Mouse (Mus musculus): ENCODE measurements around the gene Tusc2. TPM values are rescaled to one million over a fixed set of nuclear protein-coding genes. Genes with fewer than 3 reads are reported as not detected.
A peak's percentile ranks its signal among the peaks of the same experiment; 100 is the strongest.

Gene Tusc2
- polyA plus RNA-seq, 1 experiment, result 49.7 TPM

DNA sequence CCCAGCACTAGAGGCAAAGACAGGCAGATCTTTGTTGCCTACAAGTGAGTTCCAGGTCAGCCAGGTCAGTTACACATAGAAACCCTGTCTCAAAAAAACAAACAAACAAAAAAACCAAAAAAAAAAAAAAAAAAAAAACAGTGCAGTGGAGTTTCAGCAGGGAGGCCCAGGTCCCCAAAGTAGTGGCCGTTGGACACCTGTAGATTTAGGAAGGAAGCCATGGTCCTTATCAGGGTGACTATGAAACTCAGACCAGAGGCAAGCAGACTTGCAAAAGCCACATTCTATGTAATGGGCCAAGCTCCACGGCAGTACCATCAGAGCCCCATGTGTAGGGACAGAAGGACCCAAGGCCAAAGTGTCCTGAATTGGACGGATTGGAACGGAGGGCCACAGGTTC lies 18.5 kb downstream of the Tusc2 start:
- no peaks in the 10 kb centered on the region for H3K27me3 ChIP-seq (ENCODE audit: control insufficient read depth, insufficient read depth, low read length)
- peak overlapping the region; percentile 91; the same call in 1 of the 2 replicates for H3K27ac ChIP-seq (ENCODE audit: insufficient read depth, low read depth, low read length)
- TF ChIP-seq CTCF (IDR thresholded peaks at IDR 0.05; ENCODE audit: extremely low read depth, insufficient read length, insufficient replicate concordance, low read depth, low read length) (no peak), POLR2A (IDR thresholded peaks at IDR 0.05; ENCODE audit: low read depth, low read length) (no peak)
- WGBS, result 46% methylated on average over 4 of the region's 4 CpGs
- H3K4me3 ChIP-seq (ENCODE audit: low read depth, low read length), result no peak overlapping the region
- peaks cover 15% of the 10 kb centered on the region; the same call in 1 of the 2 replicates for H3K4me1 ChIP-seq (ENCODE audit: control insufficient read depth, insufficient read depth, insufficient read length, low read length)
- 0 out of 2 replicates have a peak, but pooled peaks cover 4% of the 10 kb centered on the region for H3K36me3 ChIP-seq (ENCODE audit: control insufficient read depth, insufficient read depth, low read length)

DNA sequence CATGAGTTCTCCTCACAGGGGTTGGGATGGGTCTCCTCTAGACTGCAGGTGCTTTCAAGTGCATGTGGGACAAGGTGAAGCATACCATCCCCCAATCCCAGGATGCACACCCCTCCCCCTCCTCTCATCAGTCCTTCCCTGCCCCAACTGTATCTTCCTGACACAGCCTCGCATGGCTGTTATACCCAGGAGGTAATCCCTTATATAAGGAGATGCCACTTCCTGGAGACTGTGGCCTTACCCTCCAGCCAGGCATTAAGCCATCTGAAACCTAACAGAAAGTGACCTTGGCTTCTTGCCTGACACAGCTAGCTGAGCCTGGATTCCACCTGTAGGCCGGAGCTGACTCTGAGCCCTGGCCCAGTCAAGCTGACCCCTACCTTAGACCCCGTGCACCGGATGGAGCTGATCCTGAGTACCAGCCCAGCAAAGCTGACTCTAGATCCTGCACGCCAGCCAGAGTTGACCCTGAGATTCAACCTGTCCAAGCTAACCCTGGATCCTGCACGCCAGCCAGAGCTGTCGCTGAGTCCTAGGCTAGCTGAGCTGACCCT lies 19.5 kb downstream of the Tusc2 start:
- 79% methylated on average over 7 of the region's 7 CpGs for WGBS

DNA sequence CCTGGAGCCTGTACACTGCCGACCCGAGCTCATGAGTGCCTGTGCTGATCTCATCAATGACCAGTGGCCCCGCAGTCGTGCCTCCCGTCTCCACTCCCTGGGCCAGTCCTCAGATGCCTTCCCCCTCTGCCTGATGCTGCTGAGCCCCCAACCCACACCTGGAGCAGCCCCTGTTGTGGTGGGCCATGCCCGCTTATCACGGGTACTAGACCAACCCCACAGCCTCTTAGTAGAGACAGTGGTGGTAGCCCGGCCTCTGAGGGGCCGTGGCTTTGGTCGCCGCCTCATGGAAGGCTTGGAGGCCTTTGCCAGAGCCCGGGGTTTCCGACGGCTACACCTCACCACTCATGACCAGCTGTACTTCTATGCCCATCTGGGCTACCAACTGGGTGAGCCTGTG lies 20.1 kb downstream of the Tusc2 start:
- H3K36me3 ChIP-seq (ENCODE audit: control insufficient read depth, insufficient read depth, low read length), result 0 out of 2 replicates have a peak, but pooled peaks cover 4% of the 10 kb centered on the region
- peaks cover 10% of the 10 kb centered on the region; the same call in 1 of the 2 replicates for H3K4me1 ChIP-seq (ENCODE audit: control insufficient read depth, insufficient read depth, insufficient read length, low read length)
- TF ChIP-seq POLR2A (IDR thresholded peaks at IDR 0.05; ENCODE audit: low read depth, low read length) (no peak), CTCF (IDR thresholded peaks at IDR 0.05; ENCODE audit: extremely low read depth, insufficient read length, insufficient replicate concordance, low read depth, low read length) (no peak)
- H3K27ac ChIP-seq (ENCODE audit: insufficient read depth, low read depth, low read length), result no peak overlapping the region
- H3K27me3 ChIP-seq (ENCODE audit: control insufficient read depth, insufficient read depth, low read length), result no peaks in the 10 kb centered on the region
- WGBS, result 92% methylated on average over 14 of the region's 14 CpGs
- H3K4me3 ChIP-seq (ENCODE audit: low read depth, low read length), result no peak overlapping the region

More for the DNA sequence above, 19.5 kb downstream of the Tusc2 start:
- Histone ChIP-seq H3K27ac (ENCODE audit: insufficient read depth, low read depth, low read length) (no peak overlapping the region), H3K36me3 (ENCODE audit: control insufficient read depth, insufficient read depth, low read length) (0 out of 2 replicates have a peak, but pooled peaks cover 4% of the 10 kb centered on the region), H3K27me3 (ENCODE audit: control insufficient read depth, insufficient read depth, low read length) (no peaks in the 10 kb centered on the region), H3K4me3 (ENCODE audit: low read depth, low read length) (no peak overlapping the region), H3K4me1 (ENCODE audit: control insufficient read depth, insufficient read depth, insufficient read length, low read length) (peaks cover 7% of the 10 kb centered on the region; the same call in 1 of the 2 replicates)
- TF ChIP-seq CTCF (IDR thresholded peaks at IDR 0.05; ENCODE audit: extremely low read depth, insufficient read length, insufficient replicate concordance, low read depth, low read length), result no peak
- no peak for TF ChIP-seq POLR2A (IDR thresholded peaks at IDR 0.05; ENCODE audit: low read depth, low read length)

DNA sequence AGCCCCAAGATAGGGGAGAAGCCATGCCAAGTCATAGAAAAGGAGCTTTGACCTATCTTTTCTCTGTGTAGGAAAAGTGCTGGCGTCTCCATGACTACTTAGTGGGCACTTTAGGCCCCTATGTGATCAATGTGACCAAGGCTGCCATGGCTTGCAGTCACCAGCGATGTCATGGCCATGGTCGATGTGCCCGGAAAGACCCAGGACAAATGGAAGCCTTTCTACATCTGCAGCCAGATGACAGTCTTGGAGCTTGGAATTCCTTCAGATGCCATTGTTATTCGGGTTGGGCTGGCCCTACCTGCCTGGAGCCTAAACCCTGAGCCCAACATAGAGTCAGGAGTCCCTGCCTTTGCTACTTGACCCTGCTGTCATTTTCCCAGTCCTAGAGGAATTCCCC lies 23.4 kb downstream of the Tusc2 start:
- peak overlapping the region; percentile 0; the same call in 1 of the 2 replicates for H3K27ac ChIP-seq (ENCODE audit: insufficient read depth, low read depth, low read length)
- peaks cover 28% of the 10 kb centered on the region for H3K4me1 ChIP-seq (ENCODE audit: control insufficient read depth, insufficient read depth, insufficient read length, low read length)
- H3K27me3 ChIP-seq (ENCODE audit: control insufficient read depth, insufficient read depth, low read length), result no peaks in the 10 kb centered on the region
- TF ChIP-seq CTCF (IDR thresholded peaks at IDR 0.05; ENCODE audit: extremely low read depth, insufficient read length, insufficient replicate concordance, low read depth, low read length), result no peak
- TF ChIP-seq POLR2A (IDR thresholded peaks at IDR 0.05; ENCODE audit: low read depth, low read length), result no peak
- no peak overlapping the region for H3K4me3 ChIP-seq (ENCODE audit: low read depth, low read length)
- peaks cover 11% of the 10 kb centered on the region; the same call in 1 of the 2 replicates for H3K36me3 ChIP-seq (ENCODE audit: control insufficient read depth, insufficient read depth, low read length)
- 82% methylated on average over 5 of the region's 5 CpGs for WGBS

DNA sequence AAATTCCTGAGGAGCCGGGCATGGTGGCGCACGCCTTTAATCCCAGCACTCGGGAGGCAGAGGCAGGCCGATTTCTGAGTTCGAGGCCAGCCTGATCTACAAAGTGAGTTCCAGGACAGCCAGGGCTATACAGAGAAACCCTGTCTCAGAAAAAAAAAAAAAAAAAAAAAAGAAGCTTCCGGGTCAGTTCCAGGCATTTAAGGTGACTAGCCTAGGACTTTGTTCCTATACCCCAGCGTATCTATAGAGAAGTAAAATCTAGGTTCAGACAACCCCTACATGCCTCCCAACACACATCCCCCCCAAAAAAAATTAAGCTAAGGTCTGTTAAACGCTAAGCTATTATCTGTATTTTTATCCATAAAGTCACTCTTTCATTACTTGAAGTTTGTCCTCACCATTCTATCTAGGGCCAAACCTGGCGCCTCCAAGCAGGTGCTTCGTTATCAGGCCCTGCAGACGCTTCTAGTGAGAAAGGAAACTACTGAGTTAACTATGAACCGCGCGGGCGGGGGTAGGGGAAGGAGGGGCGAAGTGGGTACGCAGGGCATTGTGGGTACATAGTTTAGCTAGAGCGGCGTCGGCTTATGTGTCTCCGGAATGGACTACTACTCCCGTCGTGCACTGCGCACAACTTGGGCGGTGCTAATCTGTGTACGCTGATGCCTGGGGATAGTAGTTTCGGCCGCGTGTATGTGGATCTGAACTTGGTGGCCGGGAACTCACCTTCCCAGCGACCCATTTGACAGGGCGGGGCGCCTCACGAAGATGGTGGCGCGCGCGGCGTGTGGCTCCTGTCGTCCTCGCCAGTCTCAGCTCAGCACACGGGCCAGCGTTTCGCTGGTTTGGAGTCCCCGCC lies 24.1 kb downstream of the Tusc2 start, which contains the start of gene Ifrd2:
TSS of gene Ifrd2 (plus strand) at position 669 of the 859 bp plus-strand sequence.
- TF ChIP-seq CTCF (IDR thresholded peaks at IDR 0.05; ENCODE audit: extremely low read depth, insufficient read length, insufficient replicate concordance, low read depth, low read length) (no peak), POLR2A (IDR thresholded peaks at IDR 0.05; ENCODE audit: low read depth, low read length) (peak; percentile 10; the same call in 1 of the 2 replicates)
- WGBS, result 5% methylated on average over 46 of the region's 46 CpGs
- peak within 1 kb of the TSS; percentile 75 for H3K4me3 ChIP-seq (ENCODE audit: low read depth, low read length)
- peaks cover 16% of the 10 kb centered on the region for H3K36me3 ChIP-seq (ENCODE audit: control insufficient read depth, insufficient read depth, low read length)
- no peaks in the 10 kb centered on the region for H3K27me3 ChIP-seq (ENCODE audit: control insufficient read depth, insufficient read depth, low read length)
- H3K4me1 ChIP-seq (ENCODE audit: control insufficient read depth, insufficient read depth, insufficient read length, low read length), result peaks cover 25% of the 10 kb centered on the region
- H3K27ac ChIP-seq (ENCODE audit: insufficient read depth, low read depth, low read length), result peak within 1 kb of the TSS; percentile 21; the same call in 1 of the 2 replicates

DNA sequence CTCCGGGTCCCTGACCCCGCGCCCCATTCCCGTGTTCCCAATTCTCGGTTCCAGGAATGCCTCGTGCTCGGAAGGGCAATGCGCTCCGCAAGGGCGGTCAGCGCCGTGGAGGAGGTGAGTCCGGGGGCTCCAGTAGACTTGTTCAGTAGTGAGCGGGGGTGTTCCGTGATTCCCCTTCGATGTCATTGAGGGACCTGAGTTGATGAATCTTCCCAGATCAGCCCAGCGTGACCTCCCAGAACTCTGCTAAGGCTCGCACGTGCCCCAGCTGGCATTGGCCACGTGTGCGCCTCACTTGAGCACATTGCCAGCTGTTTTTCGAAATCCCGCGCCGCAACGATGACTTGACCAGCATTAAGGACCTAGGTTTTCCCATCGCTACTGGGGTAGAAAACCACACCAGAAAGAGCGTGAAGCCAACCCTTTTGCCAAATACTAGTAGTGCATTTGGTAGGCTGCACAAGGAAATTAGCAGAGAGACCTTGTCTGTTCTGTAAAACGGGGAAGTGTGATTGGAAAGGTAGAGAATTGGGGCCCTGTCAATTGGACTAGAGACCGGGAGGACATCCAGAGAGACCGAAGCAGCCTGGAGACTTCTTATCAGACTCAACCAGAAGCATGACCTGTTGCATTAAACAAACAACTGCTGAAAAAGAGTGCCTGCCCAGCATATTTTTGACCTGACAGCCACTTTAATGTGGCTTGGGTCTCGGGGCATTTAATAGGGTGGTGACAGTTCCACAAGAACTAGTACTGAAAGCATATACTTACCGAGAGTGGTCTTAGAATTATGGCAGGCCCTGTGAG lies 25.0 kb downstream of the Tusc2 start:
- peaks cover 23% of the 10 kb centered on the region for H3K36me3 ChIP-seq (ENCODE audit: control insufficient read depth, insufficient read depth, low read length)
- TF ChIP-seq POLR2A (IDR thresholded peaks at IDR 0.05; ENCODE audit: low read depth, low read length) (no peak), CTCF (IDR thresholded peaks at IDR 0.05; ENCODE audit: extremely low read depth, insufficient read length, insufficient replicate concordance, low read depth, low read length) (no peak)
- WGBS, result 1% methylated on average over 33 of the region's 33 CpGs
- peak overlapping the region; percentile 75 for H3K4me3 ChIP-seq (ENCODE audit: low read depth, low read length)
- H3K4me1 ChIP-seq (ENCODE audit: control insufficient read depth, insufficient read depth, insufficient read length, low read length), result peaks cover 25% of the 10 kb centered on the region
- peak overlapping the region; percentile 18; the same call in 1 of the 2 replicates for H3K27ac ChIP-seq (ENCODE audit: insufficient read depth, low read depth, low read length)
- no peaks in the 10 kb centered on the region for H3K27me3 ChIP-seq (ENCODE audit: control insufficient read depth, insufficient read depth, low read length)

Data from small intestine, adult 2 months (tissue).